Mouse (Mus musculus) stomach, embryonic 15.5 days (tissue): ENCODE measurements around the gene Mapkapk3. TPM values are rescaled to one million over a fixed set of nuclear protein-coding genes. Genes with fewer than 3 reads are reported as not detected.

ENCODE experiments used
- ATAC-seq: fragments of 200-750 bp; cut with Nextera tagmentation; 2 replicates; pipeline ENCODE4 v1.8.0; 2017; ENCODE audit warnings: low read depth, moderate number of reproducible peaks, moderate TSS enrichment; ENCODE audit not compliant: insufficient read depth, low FRiP score
- H3K27ac ChIP-seq: fragments of 300-500 bp; sonication (generic); 2 replicates; pipeline ENCODE4 v1.5.1; 2015; ENCODE audit warnings: mild to moderate bottlenecking, inconsistent platforms
- H3K27me3 ChIP-seq: fragments of 300-500 bp; sonication (generic); replicated peaks from 2 replicates; pipeline ENCODE4 v1.6.1; 2015; ENCODE audit warnings: inconsistent platforms
- H3K36me3 ChIP-seq: fragments of 300-500 bp; sonication (generic); 2 replicates; pipeline ENCODE4 v1.6.1; 2015; ENCODE audit warnings: inconsistent platforms
- H3K4me1 ChIP-seq: fragments of 300-500 bp; sonication (generic); 2 replicates; pipeline ENCODE4 v1.6.1; 2015; ENCODE audit warnings: inconsistent platforms
- H3K4me2 ChIP-seq: fragments of 300-500 bp; sonication (generic); 2 replicates; pipeline ENCODE4 v1.6.1; 2015; ENCODE audit warnings: mild to moderate bottlenecking, inconsistent platforms
- H3K4me3 ChIP-seq: fragments of 300-500 bp; sonication (generic); replicated peaks from 2 replicates; pipeline ENCODE4 v1.5.1; 2015; ENCODE audit warnings: inconsistent platforms
- H3K9ac ChIP-seq: fragments of 300-500 bp; sonication (generic); 2 replicates; pipeline ENCODE4 v1.6.1; 2015; ENCODE audit warnings: inconsistent platforms
- H3K9me3 ChIP-seq: fragments of 300-500 bp; sonication (generic); 2 replicates; pipeline ENCODE4 v1.6.1; 2016; ENCODE audit warnings: inconsistent platforms
- WGBS: fragments of 180-500 bp; shearing (Covaris S2); methylation state at CpG from one replicate; pipeline ENCODE4 v1.1.7; 2015; 5-methylcytosine and 5-hydroxymethylcytosine counted together
- polyA plus RNA-seq: library from polyadenylated mRNA; unstranded; fragments of >200 nt; fragmentation: Nextera tagmentation; extraction: Ambion mirVana; gene quantifications from 2 replicates; pipeline ENCODE4 v1.2.1, GENCODE M21; 2015

Mapkapk3 gene
- polyA plus RNA-seq, 1 experiment from 2014 or later: 38.0 TPM

- Histone ChIP-seq H3K27me3 (no peaks in the 10 kb centered on the region), H3K4me3 (no peak overlapping the region), H3K36me3 (no peaks in the 10 kb centered on the region), H3K9me3 (no peaks in the 10 kb centered on the region), H3K27ac (peak overlapping the region; percentile 57), H3K4me1 (peaks cover 23% of the 10 kb centered on the region), H3K4me2 (0 out of 2 replicates have a peak overlapping the region, but pooled peaks have one; percentile 21), H3K9ac (no peak overlapping the region)
- no peak for ATAC-seq
- WGBS: 15% methylated on average over 3 of the region's 3 CpGs
Observed at GRCm38 (mm10) chr9:107285009-107285408, 4.7 kb downstream of the Mapkapk3 start.

GRCm38 (mm10) chr9:107282951-107283350, 6.7 kb downstream of the Mapkapk3 start:
- no peak for ATAC-seq
- Histone ChIP-seq H3K27me3 (no peaks in the 10 kb centered on the region), H3K27ac (no peak overlapping the region), H3K9ac (no peak overlapping the region), H3K4me1 (peaks cover 26% of the 10 kb centered on the region), H3K4me2 (no peak overlapping the region), H3K4me3 (no peak overlapping the region), H3K36me3 (no peaks in the 10 kb centered on the region), H3K9me3 (no peaks in the 10 kb centered on the region)
- 82% methylated on average over 9 of the region's 9 CpGs for WGBS

GRCm38 (mm10) chr9:107281241-107281987, 8.3 kb downstream of the Mapkapk3 start:
- Histone ChIP-seq H3K4me3 (no peak overlapping the region), H3K9me3 (no peaks in the 10 kb centered on the region), H3K36me3 (no peaks in the 10 kb centered on the region), H3K27me3 (no peaks in the 10 kb centered on the region), H3K9ac (no peak overlapping the region), H3K4me2 (no peak overlapping the region), H3K4me1 (peaks cover 26% of the 10 kb centered on the region), H3K27ac (no peak overlapping the region; the same call in 1 of the 2 replicates)
- WGBS: 85% methylated on average over 5 of the region's 5 CpGs
- ATAC-seq: no peak

GRCm38 (mm10) chr9:107280322-107281027, 9.2 kb downstream of the Mapkapk3 start:
- H3K36me3 ChIP-seq: no peaks in the 10 kb centered on the region
- peak overlapping the region; percentile 80 for H3K27ac ChIP-seq
- H3K9ac ChIP-seq: no peak overlapping the region
- WGBS: 47% methylated on average over 13 of the region's 13 CpGs
- peak overlapping the region; percentile 43 for H3K4me2 ChIP-seq
- no peaks in the 10 kb centered on the region for H3K27me3 ChIP-seq
- peak overlapping the region; percentile 11; the same call in 1 of the 2 replicates for H3K4me3 ChIP-seq
- peak; percentile 27; the same call in 1 of the 2 replicates for ATAC-seq
- H3K4me1 ChIP-seq: peaks cover 26% of the 10 kb centered on the region
- H3K9me3 ChIP-seq: no peaks in the 10 kb centered on the region

- Histone ChIP-seq H3K27ac (peak overlapping the region; percentile 80), H3K9ac (no peak overlapping the region)
- 21% methylated on average over 16 of the region's 16 CpGs for WGBS
Observed at GRCm38 (mm10) chr9:107279378-107280321, 10.0 kb downstream of the Mapkapk3 start.

GRCm38 (mm10) chr9:107278527-107279377, 10.9 kb downstream of the Mapkapk3 start:
- no peak overlapping the region for H3K9ac ChIP-seq
- peak; percentile 75 for ATAC-seq
- H3K27ac ChIP-seq: peak overlapping the region; percentile 80
- no peaks in the 10 kb centered on the region for H3K36me3 ChIP-seq
- WGBS: 48% methylated on average over 8 of the region's 8 CpGs
- H3K4me1 ChIP-seq: peaks cover 24% of the 10 kb centered on the region
- H3K27me3 ChIP-seq: no peaks in the 10 kb centered on the region
- H3K9me3 ChIP-seq: no peaks in the 10 kb centered on the region
- no peak overlapping the region for H3K4me2 ChIP-seq
- no peak overlapping the region for H3K4me3 ChIP-seq

More at GRCm38 (mm10) chr9:107279378-107280321, 10.0 kb downstream of the Mapkapk3 start:
- Histone ChIP-seq H3K4me2 (peak overlapping the region; percentile 43), H3K27me3 (no peaks in the 10 kb centered on the region), H3K4me1 (peaks cover 24% of the 10 kb centered on the region), H3K36me3 (no peaks in the 10 kb centered on the region), H3K9me3 (no peaks in the 10 kb centered on the region), H3K4me3 (peak overlapping the region; percentile 11; the same call in 1 of the 2 replicates)
- peak; percentile 51; the same call in 1 of the 2 replicates for ATAC-seq

- Histone ChIP-seq H3K4me1 (peaks cover 24% of the 10 kb centered on the region), H3K27ac (no peak overlapping the region), H3K4me3 (no peak overlapping the region), H3K36me3 (no peaks in the 10 kb centered on the region), H3K9me3 (no peaks in the 10 kb centered on the region), H3K27me3 (no peaks in the 10 kb centered on the region), H3K4me2 (no peak overlapping the region), H3K9ac (no peak overlapping the region)
- WGBS: 51% methylated on average over 4 of the region's 4 CpGs
- ATAC-seq: no peak
Observed at GRCm38 (mm10) chr9:107278126-107278525, 11.6 kb downstream of the Mapkapk3 start.

GRCm38 (mm10) chr9:107277603-107278002, 12.1 kb downstream of the Mapkapk3 start:
- 79% methylated on average over 7 of the region's 7 CpGs for WGBS
- no peaks in the 10 kb centered on the region for H3K36me3 ChIP-seq
- H3K27me3 ChIP-seq: no peaks in the 10 kb centered on the region
- H3K4me1 ChIP-seq: peaks cover 24% of the 10 kb centered on the region
- no peak for ATAC-seq
- H3K4me2 ChIP-seq: no peak overlapping the region
- no peak overlapping the region for H3K4me3 ChIP-seq
- no peaks in the 10 kb centered on the region for H3K9me3 ChIP-seq
- no peak overlapping the region for H3K9ac ChIP-seq
- no peak overlapping the region for H3K27ac ChIP-seq

- Histone ChIP-seq H3K27ac (no peak overlapping the region), H3K4me2 (no peak overlapping the region), H3K9ac (no peak overlapping the region), H3K27me3 (no peaks in the 10 kb centered on the region), H3K36me3 (no peaks in the 10 kb centered on the region), H3K4me3 (no peak overlapping the region), H3K4me1 (peaks cover 18% of the 10 kb centered on the region), H3K9me3 (no peaks in the 10 kb centered on the region)
- 85% methylated on average over 5 of the region's 5 CpGs for WGBS
- ATAC-seq: no peak
Observed at GRCm38 (mm10) chr9:107275710-107276109, 14.0 kb downstream of the Mapkapk3 start.

- no peak overlapping the region for H3K4me2 ChIP-seq
- peaks cover 8% of the 10 kb centered on the region for H3K4me1 ChIP-seq
- H3K36me3 ChIP-seq: no peaks in the 10 kb centered on the region
- no peak overlapping the region for H3K9ac ChIP-seq
- no peak overlapping the region for H3K27ac ChIP-seq
- ATAC-seq: no peak
- no peaks in the 10 kb centered on the region for H3K9me3 ChIP-seq
- no peaks in the 10 kb centered on the region for H3K27me3 ChIP-seq
- 84% methylated on average over 6 of the region's 6 CpGs for WGBS
- no peak overlapping the region for H3K4me3 ChIP-seq
Observed at GRCm38 (mm10) chr9:107274751-107275150, 14.9 kb downstream of the Mapkapk3 start.

GRCm38 (mm10) chr9:107273184-107273583, 16.5 kb downstream of the Mapkapk3 start:
- no peak for ATAC-seq
- Histone ChIP-seq H3K9me3 (no peaks in the 10 kb centered on the region), H3K4me1 (no peaks in the 10 kb centered on the region), H3K4me3 (no peak overlapping the region), H3K36me3 (no peaks in the 10 kb centered on the region), H3K9ac (no peak overlapping the region), H3K27ac (no peak overlapping the region), H3K27me3 (no peaks in the 10 kb centered on the region), H3K4me2 (no peak overlapping the region)
- 71% methylated on average over 10 of the region's 10 CpGs for WGBS
